Mouse (Mus musculus): ENCODE data around the gene Cdk6. TPM values are rescaled to one million over a fixed set of nuclear protein-coding genes. Genes with fewer than 3 reads are reported as not detected.

Cdk6 gene
- polyA plus RNA-seq, 1 experiment from 2014 or later, result 16.6 TPM

DNA sequence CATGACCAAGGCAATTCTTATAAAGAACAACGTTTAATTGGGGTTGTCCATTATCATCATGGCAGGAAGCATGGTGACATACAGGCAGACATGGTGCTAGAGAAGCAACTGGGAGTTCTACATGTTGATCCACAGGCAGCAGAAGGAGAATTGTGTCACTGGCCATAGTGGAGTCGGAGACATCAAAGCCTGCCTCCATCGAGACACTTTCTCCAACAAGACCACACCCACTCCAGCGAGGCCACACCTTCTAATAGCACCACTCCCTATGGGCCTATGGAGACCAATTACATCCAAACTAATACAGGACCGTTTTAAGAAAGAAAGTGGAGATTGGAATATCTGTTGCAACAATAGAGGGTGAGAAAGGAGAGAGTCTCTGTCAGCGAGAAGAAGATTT is 200.6 kb downstream of the Cdk6 start:
- H3K4me3 ChIP-seq (ENCODE audit: low read depth, low read length), result no peak overlapping the region
- WGBS, result 72% methylated on average over 6 of the region's 6 CpGs
- H3K27ac ChIP-seq (replicated peaks), result no peak overlapping the region
- no peak overlapping the region for H3K4me2 ChIP-seq (replicated peaks; ENCODE audit: low read depth)
- DNase-seq (ENCODE audit: low spot score) (no peak), ATAC-seq (ENCODE audit: low FRiP score, low TSS enrichment) (no peak)
- H3K36me3 ChIP-seq (ENCODE audit: control insufficient read depth, insufficient read depth, low read length), result no peaks in the 10 kb centered on the region
- H3K4me1 ChIP-seq (replicated peaks; ENCODE audit: control insufficient read depth, insufficient read depth), result no peaks in the 10 kb centered on the region
- no peaks in the 10 kb centered on the region for H3K9me3 ChIP-seq (ENCODE audit: control insufficient read depth, low read length)
- no peak overlapping the region for H3K9ac ChIP-seq (ENCODE audit: low read length)
- H3K27me3 ChIP-seq (ENCODE audit: control insufficient read depth, insufficient read depth, low read length), result no peaks in the 10 kb centered on the region; the same call in 1 of the 2 replicates
- TF ChIP-seq CTCF (IDR thresholded peaks at IDR 0.05; ENCODE audit: low read depth) (no peak), EP300 (optimal IDR thresholded peaks at IDR 0.05) (no peak)

DNA sequence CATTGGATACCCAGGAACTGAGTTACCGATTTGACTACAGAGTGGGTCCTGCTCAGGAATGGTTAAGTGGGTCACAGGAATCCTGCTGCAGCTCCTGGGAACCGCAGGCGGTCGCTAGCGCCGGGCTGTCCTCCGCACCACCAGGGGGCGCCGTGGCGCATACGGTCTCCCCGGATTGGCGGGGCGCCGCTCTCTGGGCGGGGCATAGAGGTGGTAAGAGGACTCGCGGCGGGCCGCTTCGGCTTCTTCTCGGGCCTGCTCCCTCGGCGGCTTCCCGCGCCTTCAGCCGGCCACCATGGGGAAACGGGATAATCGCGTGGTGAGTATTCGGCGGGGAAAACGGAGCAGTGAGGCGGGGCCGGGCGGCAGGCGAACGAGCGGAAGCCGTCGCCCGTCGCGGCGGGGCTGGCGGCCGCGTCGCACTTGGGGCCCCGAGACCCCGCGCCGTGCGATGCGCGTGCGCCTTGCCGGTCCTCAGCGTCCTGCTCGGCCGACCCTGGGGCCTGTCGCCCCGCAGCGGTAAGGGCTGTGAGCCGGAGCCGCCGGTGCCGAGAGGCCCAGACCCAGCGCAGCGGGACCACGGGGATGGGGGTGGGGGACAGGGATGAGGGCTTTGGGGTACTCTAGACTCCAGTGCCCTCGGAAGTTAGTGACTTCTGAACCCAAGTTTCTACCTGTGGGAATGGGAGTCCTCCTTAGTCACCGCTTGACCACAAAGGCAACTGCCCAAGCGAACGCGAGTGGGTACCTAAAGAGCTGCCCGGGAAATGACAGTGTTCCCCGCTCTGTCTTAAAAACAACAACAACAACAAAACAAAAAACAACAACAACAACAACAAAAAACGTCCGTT is 202.6 kb downstream of the Cdk6 start, which contains the start of gene Fam133b:
Gene Fam133b, plus strand, starts transcription at position 205 of the 851 bp plus-strand sequence.
- Histone ChIP-seq H3K4me3 (ENCODE audit: low read depth, low read length) (peak within 1 kb of the TSS; percentile 94), H3K36me3 (ENCODE audit: control insufficient read depth, insufficient read depth, low read length) (no peaks in the 10 kb centered on the region), H3K4me2 (replicated peaks; ENCODE audit: low read depth) (peak within 1 kb of the TSS; percentile 82), H3K9ac (ENCODE audit: low read length) (peak within 1 kb of the TSS; percentile 96), H3K27me3 (ENCODE audit: control insufficient read depth, insufficient read depth, low read length) (no peaks in the 10 kb centered on the region; the same call in 1 of the 2 replicates), H3K4me1 (replicated peaks; ENCODE audit: control insufficient read depth, insufficient read depth) (no peaks in the 10 kb centered on the region), H3K9me3 (ENCODE audit: control insufficient read depth, low read length) (no peaks in the 10 kb centered on the region), H3K27ac (replicated peaks) (peak within 1 kb of the TSS; percentile 89)
- ATAC-seq (ENCODE audit: low FRiP score, low TSS enrichment) (peak; percentile 97), DNase-seq (ENCODE audit: low spot score) (peak; percentile 96)
- WGBS, result under 1% methylated on average over 58 of the region's 80 CpGs
- TF ChIP-seq EP300 (optimal IDR thresholded peaks at IDR 0.05), result no peak
- TF ChIP-seq CTCF (IDR thresholded peaks at IDR 0.05; ENCODE audit: low read depth), result peak; percentile 94

DNA sequence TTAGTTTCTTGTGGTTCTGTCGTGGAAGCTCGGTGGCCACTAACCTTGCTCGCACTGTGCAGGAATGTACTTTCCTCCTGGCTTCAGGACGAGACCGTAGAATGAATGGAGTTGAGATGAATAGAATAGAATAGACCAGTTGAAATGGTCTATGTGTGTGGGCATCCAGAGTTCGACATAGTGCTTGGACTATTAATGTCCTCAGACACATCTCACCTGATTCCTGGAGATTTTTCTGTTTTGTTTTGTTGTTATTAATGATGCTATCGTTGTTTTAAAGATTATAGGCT is 203.1 kb downstream of the Cdk6 start:
- DNase-seq (ENCODE audit: low spot score), result no peak
- peak overlapping the region; percentile 96 for H3K9ac ChIP-seq (ENCODE audit: low read length)

DNA sequence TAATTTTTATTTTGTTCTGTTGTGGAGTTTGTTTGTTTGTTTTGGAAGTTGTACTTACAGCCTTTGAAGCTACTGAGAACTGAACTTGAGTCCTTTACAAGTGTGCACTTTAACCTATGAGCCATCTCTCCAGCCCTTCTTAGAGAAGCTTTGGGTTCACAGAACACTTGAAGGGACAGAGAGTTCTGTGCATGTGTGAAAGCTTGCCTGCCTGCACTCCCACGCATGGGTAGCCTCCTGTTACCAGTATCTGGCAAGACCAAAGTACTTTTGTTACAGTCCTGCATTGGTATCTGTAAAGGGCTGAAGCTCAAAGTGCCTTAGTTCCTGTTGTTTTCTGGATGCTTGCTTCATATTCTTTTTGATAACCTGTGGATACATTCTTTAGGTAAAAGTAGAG is 204.9 kb downstream of the Cdk6 start:
- Histone ChIP-seq H3K4me3 (ENCODE audit: low read depth, low read length) (no peak overlapping the region), H3K27ac (replicated peaks) (no peak overlapping the region), H3K27me3 (ENCODE audit: control insufficient read depth, insufficient read depth, low read length) (no peaks in the 10 kb centered on the region), H3K4me2 (replicated peaks; ENCODE audit: low read depth) (no peak overlapping the region), H3K36me3 (ENCODE audit: control insufficient read depth, insufficient read depth, low read length) (no peaks in the 10 kb centered on the region), H3K9me3 (ENCODE audit: control insufficient read depth, low read length) (no peaks in the 10 kb centered on the region), H3K9ac (ENCODE audit: low read length) (no peak overlapping the region), H3K4me1 (replicated peaks; ENCODE audit: control insufficient read depth, insufficient read depth) (no peaks in the 10 kb centered on the region)
- ATAC-seq (ENCODE audit: low FRiP score, low TSS enrichment) (no peak), DNase-seq (ENCODE audit: low spot score) (no peak)
- TF ChIP-seq EP300 (optimal IDR thresholded peaks at IDR 0.05), result no peak
- TF ChIP-seq CTCF (IDR thresholded peaks at IDR 0.05; ENCODE audit: low read depth), result no peak
- WGBS, result 84% methylated on average over 1 of the region's 1 CpGs

More for the DNA sequence above, 203.1 kb downstream of the Cdk6 start:
- Histone ChIP-seq H3K4me1 (replicated peaks; ENCODE audit: control insufficient read depth, insufficient read depth) (no peaks in the 10 kb centered on the region), H3K4me2 (replicated peaks; ENCODE audit: low read depth) (peak overlapping the region; percentile 82), H3K36me3 (ENCODE audit: control insufficient read depth, insufficient read depth, low read length) (no peaks in the 10 kb centered on the region), H3K27ac (replicated peaks) (no peak overlapping the region), H3K4me3 (ENCODE audit: low read depth, low read length) (peak overlapping the region; percentile 94), H3K27me3 (ENCODE audit: control insufficient read depth, insufficient read depth, low read length) (no peaks in the 10 kb centered on the region; the same call in 1 of the 2 replicates), H3K9me3 (ENCODE audit: control insufficient read depth, low read length) (no peaks in the 10 kb centered on the region)
- no peak; the same call in 1 of the 2 replicates for ATAC-seq (ENCODE audit: low FRiP score, low TSS enrichment)
- WGBS, result 11% methylated on average over 7 of the region's 7 CpGs
- TF ChIP-seq CTCF (IDR thresholded peaks at IDR 0.05; ENCODE audit: low read depth), result no peak
- no peak for TF ChIP-seq EP300 (optimal IDR thresholded peaks at IDR 0.05)

DNA sequence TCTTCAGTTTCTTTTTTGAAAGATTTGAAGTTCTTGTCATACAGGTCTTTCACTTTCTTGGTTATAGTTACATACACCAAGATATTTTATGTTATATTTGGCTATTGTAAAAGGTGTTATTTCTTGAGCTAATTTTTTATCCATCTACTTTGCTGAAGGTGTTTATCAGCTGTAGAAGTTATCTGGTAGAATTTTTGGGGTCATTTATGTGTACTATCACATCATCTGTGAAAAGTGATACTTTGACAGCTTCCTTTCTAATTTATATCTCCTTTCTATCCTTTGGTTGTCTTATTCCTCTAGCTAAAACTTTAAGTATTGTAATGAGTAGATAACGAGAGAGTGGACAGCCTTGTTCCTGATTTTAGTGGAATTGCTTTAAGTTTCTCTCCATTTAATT is 210.2 kb downstream of the Cdk6 start:
- no peak for DNase-seq (ENCODE audit: low spot score)
- WGBS, result 92% methylated on average over 1 of the region's 1 CpGs
- Histone ChIP-seq H3K4me3 (ENCODE audit: low read depth, low read length) (no peak overlapping the region), H3K4me2 (replicated peaks; ENCODE audit: low read depth) (no peak overlapping the region), H3K27ac (replicated peaks) (no peak overlapping the region), H3K27me3 (ENCODE audit: control insufficient read depth, insufficient read depth, low read length) (no peaks in the 10 kb centered on the region), H3K9ac (ENCODE audit: low read length) (no peak overlapping the region), H3K4me1 (replicated peaks; ENCODE audit: control insufficient read depth, insufficient read depth) (no peaks in the 10 kb centered on the region), H3K9me3 (ENCODE audit: control insufficient read depth, low read length) (no peaks in the 10 kb centered on the region), H3K36me3 (ENCODE audit: control insufficient read depth, insufficient read depth, low read length) (no peaks in the 10 kb centered on the region)
- no peak for ATAC-seq (ENCODE audit: low FRiP score, low TSS enrichment)
- TF ChIP-seq EP300 (optimal IDR thresholded peaks at IDR 0.05) (no peak), CTCF (IDR thresholded peaks at IDR 0.05; ENCODE audit: low read depth) (no peak)

DNA sequence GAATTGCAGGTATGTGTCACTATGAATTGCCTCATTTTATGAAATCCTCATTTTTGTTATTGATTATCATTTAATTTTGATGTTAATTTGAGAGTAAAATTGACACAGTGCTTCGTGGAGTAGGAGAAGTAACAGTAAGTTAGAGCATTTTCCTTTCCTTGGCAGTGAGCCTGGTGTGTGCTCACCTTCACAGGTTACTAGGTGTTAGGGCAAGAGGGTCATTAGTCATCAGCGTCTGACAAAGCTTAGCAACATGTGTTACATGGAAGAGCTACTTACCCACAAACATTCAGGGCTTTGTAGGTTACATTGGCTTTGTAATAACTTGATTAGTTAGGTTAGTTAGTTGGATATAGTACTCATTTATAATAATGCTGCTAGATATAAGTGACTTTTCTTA is 212.9 kb downstream of the Cdk6 start:
- Histone ChIP-seq H3K27ac (replicated peaks) (no peak overlapping the region), H3K36me3 (ENCODE audit: control insufficient read depth, insufficient read depth, low read length) (no peaks in the 10 kb centered on the region; the same call in 1 of the 2 replicates), H3K4me1 (replicated peaks; ENCODE audit: control insufficient read depth, insufficient read depth) (no peaks in the 10 kb centered on the region), H3K9me3 (ENCODE audit: control insufficient read depth, low read length) (no peaks in the 10 kb centered on the region), H3K9ac (ENCODE audit: low read length) (no peak overlapping the region), H3K4me3 (ENCODE audit: low read depth, low read length) (no peak overlapping the region), H3K27me3 (ENCODE audit: control insufficient read depth, insufficient read depth, low read length) (no peaks in the 10 kb centered on the region), H3K4me2 (replicated peaks; ENCODE audit: low read depth) (no peak overlapping the region)
- ATAC-seq (ENCODE audit: low FRiP score, low TSS enrichment) (peak; percentile 86), DNase-seq (ENCODE audit: low spot score) (peak; percentile 20)
- no peak for TF ChIP-seq EP300 (optimal IDR thresholded peaks at IDR 0.05)
- no peak for TF ChIP-seq CTCF (IDR thresholded peaks at IDR 0.05; ENCODE audit: low read depth)
- WGBS, result 60% methylated on average over 2 of the region's 2 CpGs
